Mouse (Mus musculus): ENCODE data around the gene Abcd1.

Gene Abcd1

GRCm38 (mm10) chrX:73716109-73716661 is at the start of gene Abcd1, which contains the start of gene Bcap31:
TSS of gene Abcd1 (plus strand) at chrX:73716597.
TSS of gene Bcap31 (minus strand) at chrX:73716175.
- peak; percentile 97 for DNase-seq (ENCODE audit: low read depth)

GRCm38 (mm10) chrX:73672031-73672431 is 44.4 kb upstream of the Abcd1 start:
- DNase-seq (ENCODE audit: low read depth) = peak; percentile 78

DNA sequence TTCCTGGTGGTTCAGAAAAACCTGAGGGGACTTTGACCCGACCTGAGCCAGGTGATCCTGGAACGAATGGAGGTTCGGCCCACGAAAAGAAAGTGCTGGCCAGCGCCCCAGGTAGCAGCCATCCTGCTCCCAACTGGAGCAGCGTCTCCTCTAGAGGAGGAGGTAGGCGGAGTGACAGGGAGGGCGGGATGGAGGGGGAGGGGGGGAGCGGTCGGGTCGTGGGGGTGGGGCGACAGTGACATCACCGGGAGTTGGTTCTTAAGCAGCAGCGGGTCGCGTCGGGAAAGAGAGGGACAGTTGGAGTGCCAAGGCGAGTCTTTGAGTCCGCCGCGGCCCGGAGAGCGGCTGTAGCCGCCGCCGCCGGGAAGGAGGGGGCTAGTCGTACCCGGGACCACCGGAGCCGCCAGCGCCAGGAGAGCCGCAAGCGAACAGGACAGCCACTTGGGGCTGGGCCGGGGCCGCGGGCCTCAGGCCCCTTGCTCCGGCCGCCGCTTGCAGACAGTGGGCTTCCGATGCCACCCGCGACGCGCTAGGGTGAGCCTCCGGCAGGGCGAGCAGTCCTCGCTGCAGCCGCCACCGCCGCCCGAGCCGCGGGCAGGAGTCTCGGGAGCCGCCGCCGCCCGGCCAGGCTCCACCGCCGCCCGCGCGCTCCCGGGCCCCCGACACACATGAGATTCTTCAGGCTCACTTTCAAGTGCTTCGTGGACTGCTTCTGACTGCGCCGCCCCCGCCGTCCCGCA is 43.3 kb upstream of the Abcd1 start, which contains the start of gene Slc6a8:
TSS of gene Slc6a8 (plus strand) at position 272 of the 740 bp plus-strand sequence.
- DNase-seq (ENCODE audit: low read depth) = peak; percentile 50

DNA sequence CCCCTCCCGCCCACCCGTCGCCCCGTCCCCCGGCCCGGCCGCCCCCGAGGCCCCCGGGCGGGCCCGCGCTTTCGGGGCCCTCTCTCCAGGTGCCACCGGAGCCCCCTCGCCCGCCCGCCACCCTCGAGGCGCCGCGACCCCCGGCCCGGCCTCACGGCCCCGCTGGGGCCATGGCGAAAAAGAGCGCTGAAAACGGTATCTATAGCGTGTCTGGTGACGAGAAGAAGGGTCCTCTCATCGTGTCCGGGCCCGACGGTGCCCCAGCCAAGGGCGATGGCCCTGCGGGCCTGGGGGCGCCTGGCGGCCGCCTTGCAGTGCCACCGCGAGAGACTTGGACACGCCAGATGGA is 42.8 kb upstream of the Abcd1 start:
- DNase-seq (ENCODE audit: low read depth) = no peak

GRCm38 (mm10) chrX:73673968-73674661 is 42.3 kb upstream of the Abcd1 start:
- DNase-seq (ENCODE audit: low read depth) = no peak

DNA sequence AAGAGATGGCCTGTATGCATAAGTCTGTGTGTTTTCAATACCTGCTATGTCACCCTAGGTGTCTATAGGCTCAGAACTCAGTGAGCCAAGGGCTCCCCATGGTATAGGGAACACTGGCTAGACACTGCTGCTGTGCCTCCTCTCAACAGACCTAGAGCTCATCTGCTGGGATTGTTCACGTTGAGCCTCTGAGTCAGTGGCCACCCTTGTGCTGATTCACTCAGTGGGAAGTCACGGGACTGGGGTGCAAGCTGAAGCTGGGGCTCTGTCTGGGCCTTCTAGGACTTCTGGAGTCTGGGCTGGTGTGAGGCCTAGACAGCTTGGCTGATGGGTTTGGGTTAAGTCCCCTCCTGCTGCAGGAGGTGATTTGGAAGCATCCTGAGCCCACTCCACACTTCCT is 41.2 kb upstream of the Abcd1 start:
- DNase-seq (ENCODE audit: low read depth) = no peak

- DNase-seq (ENCODE audit: low read depth) = no peak
These were observed 39.7 kb upstream of the Abcd1 start for GRCm38 (mm10) chrX:73676668-73677067.

GRCm38 (mm10) chrX:73684156-73684555 is 32.2 kb upstream of the Abcd1 start:
- no peak for DNase-seq (ENCODE audit: low read depth)

- DNase-seq (ENCODE audit: low read depth) = no peak
These were observed 31.4 kb upstream of the Abcd1 start for GRCm38 (mm10) chrX:73684978-73685377.

- DNase-seq (ENCODE audit: low read depth) = no peak
These were observed 30.8 kb upstream of the Abcd1 start for GRCm38 (mm10) chrX:73685629-73686028.

DNA sequence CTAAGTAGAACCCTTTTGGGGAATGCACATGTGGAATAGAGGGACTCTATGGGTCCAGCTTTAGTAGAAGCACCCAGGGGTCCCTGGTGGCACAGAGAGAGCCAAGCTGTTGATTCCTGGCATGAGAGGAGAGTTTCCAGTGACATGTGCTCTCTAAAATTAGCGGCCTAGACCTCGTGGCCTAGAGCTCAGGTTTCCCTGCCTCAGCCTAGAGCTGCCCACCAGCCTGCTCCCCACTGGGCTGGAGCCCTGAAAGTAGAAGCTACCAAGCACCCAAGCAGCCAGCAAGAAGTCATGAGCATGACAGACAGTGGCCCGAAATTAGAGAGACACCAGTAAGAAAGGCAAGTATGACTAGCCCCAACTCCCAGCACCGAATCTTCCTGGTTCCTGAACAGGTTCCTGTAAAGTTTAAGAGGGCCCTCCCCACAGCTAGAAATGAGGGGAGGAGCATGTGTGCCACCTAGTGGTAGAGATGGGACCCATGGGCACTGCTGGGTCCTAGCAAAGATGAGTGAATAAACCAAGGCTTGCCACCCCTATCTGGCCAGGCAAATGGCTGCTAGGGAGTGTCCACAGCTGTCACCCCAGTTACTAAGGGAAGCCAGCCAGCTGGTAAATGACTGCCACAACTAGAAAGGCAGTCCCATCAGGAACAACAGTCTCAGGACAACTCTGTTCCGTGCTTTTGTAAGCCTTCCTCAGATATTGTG is 25.3 kb upstream of the Abcd1 start:
- peak; percentile 67 for DNase-seq (ENCODE audit: low read depth)

- peak; percentile 34 for DNase-seq (ENCODE audit: low read depth)
These were observed 15.9 kb upstream of the Abcd1 start for GRCm38 (mm10) chrX:73700472-73700871.

DNA sequence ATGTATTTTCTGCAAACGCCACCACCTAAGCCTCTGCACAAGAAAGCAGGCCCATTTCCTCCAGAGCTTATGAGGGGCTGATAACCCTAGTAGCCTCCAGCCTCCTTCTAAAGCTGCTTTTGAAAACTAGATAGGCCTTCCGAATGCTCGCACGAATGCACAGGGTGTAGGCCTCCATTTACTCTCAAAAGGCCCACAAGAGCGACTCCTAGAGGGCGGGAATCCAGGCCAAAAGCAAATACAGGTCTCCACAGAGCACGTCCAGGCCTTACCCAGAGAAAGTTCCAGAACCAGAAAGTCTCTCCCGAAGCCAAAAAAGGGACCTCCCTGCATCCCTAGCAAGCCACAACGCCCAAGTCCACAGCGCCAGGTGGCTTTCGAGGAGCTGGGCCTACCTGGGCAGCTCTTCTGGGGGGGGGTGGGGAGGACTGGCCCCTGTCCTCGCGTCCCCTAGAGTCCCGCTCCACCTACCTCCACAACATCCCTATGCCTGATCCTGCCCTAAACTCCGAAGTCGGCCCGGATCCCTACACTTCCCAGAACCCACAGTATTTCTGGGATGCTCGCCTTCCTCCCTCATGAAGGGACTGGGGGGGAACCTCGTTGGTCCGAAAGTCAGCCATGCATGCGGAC is 805 bp upstream of the Abcd1 start:
- DNase-seq (ENCODE audit: low read depth) = peak; percentile 70

- DNase-seq (ENCODE audit: low read depth) = peak; percentile 41
These were observed 530 bp downstream of the Abcd1 start for GRCm38 (mm10) chrX:73716709-73717545.

DNA sequence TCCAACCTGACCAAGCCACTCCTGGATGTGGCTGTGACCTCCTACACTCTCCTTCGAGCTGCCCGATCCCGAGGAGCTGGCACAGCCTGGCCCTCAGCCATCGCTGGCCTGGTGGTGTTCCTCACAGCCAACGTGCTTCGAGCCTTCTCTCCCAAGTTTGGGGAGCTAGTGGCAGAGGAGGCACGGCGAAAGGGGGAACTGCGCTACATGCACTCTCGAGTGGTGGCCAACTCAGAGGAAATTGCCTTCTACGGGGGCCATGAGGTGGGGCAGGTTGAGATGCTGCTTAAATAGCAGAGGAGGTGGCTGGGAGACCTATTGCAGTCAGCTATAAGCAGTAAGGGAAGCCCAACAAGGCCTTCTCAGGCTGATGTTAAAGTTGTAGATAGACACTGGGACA is 1.3 kb downstream of the Abcd1 start:
- peak; percentile 45 for DNase-seq (ENCODE audit: low read depth)

DNA sequence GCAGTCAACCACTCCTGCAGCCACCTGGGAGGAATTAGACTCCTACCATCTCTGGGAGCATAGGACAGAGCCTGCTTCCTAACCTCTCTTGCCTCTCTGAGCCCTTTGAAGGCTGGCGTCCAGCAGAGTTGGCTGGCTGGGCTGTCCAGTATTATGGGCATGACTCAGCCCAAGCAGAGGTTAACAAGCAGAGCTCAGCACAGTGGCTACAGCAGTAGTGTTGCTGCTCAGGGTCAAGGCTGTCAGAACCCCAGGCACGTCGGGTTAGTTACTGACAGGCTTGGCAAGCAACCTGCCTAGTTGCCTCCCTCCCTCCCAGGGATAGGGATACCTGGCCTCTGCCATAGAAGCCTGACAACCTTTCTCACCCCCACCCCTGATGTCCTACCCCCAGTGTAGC is 1.9 kb downstream of the Abcd1 start:
- DNase-seq (ENCODE audit: low read depth) = peak; percentile 9

GRCm38 (mm10) chrX:73718686-73719362 is 2.4 kb downstream of the Abcd1 start:
- DNase-seq (ENCODE audit: low read depth) = peak; percentile 68

GRCm38 (mm10) chrX:73730908-73731307 is 14.5 kb downstream of the Abcd1 start:
- DNase-seq (ENCODE audit: low read depth) = no peak

GRCm38 (mm10) chrX:73738155-73738554 is 21.8 kb downstream of the Abcd1 start:
- no peak for DNase-seq (ENCODE audit: low read depth)

GRCm38 (mm10) chrX:73739151-73739550 is 22.8 kb downstream of the Abcd1 start:
- DNase-seq (ENCODE audit: low read depth) = no peak
